Mouse (Mus musculus) spleen, postnatal 10 days (tissue): ENCODE measurements around the gene Chchd1.
"Not testable (repeated sequence)": the region's sequence is repeated elsewhere in the genome, so short reads cannot be mapped to it uniquely, and the experiment has no call there.

Experiments used
- DNase-seq, 2 experiments: peaks; one replicate each; pipeline ENCODE4 v3.0.0; 2021 to 2022; ENCODE audit warnings: low spot score in 2 of 2

Gene Chchd1

GRCm38 (mm10) chr14:20689009-20689408, 13.8 kb upstream of the Chchd1 start:
- DNase-seq, result no peak

GRCm38 (mm10) chr14:20691772-20692171, 11.0 kb upstream of the Chchd1 start:
- no peak for DNase-seq

- no peak for DNase-seq
Measured at GRCm38 (mm10) chr14:20693589-20694101, 9.2 kb upstream of the Chchd1 start.

GRCm38 (mm10) chr14:20694185-20694883, 8.5 kb upstream of the Chchd1 start:
- DNase-seq, result no peak

GRCm38 (mm10) chr14:20694884-20695760, 7.7 kb upstream of the Chchd1 start, which contains the start of gene Fut11:
Fut11 (plus strand) TSS chr14:20694968.
- DNase-seq, result peak; percentile 83 to 88

GRCm38 (mm10) chr14:20695761-20696520, 6.9 kb upstream of the Chchd1 start:
- DNase-seq, result peak in 1 of 2 experiments; percentile 52

- peak in 1 of 2 experiments; percentile 65 for DNase-seq
Measured at GRCm38 (mm10) chr14:20696986-20697385, 5.8 kb upstream of the Chchd1 start.

- DNase-seq, result no peak
Measured at GRCm38 (mm10) chr14:20698515-20698914, 4.3 kb upstream of the Chchd1 start.

GRCm38 (mm10) chr14:20700362-20700761, 2.4 kb upstream of the Chchd1 start:
- no peak for DNase-seq

- no peak for DNase-seq
Measured at GRCm38 (mm10) chr14:20701554-20701953, 1.3 kb upstream of the Chchd1 start.

GRCm38 (mm10) chr14:20702096-20702740, 588 bp upstream of the Chchd1 start:
- no peak for DNase-seq

- not testable (repeated sequence) for DNase-seq
Measured at GRCm38 (mm10) chr14:20703461-20703860, 655 bp downstream of the Chchd1 start.

GRCm38 (mm10) chr14:20707201-20708190, 4.7 kb downstream of the Chchd1 start, which contains the start of gene Zswim8:
Zswim8 (plus strand) TSS chr14:20707552.
- DNase-seq, result peak; percentile 83 to 88

GRCm38 (mm10) chr14:20708239-20708638, 5.4 kb downstream of the Chchd1 start:
- no peak for DNase-seq

GRCm38 (mm10) chr14:20713832-20714231, 11.0 kb downstream of the Chchd1 start:
- no peak for DNase-seq

GRCm38 (mm10) chr14:20718443-20718842, 15.6 kb downstream of the Chchd1 start:
- no peak for DNase-seq

GRCm38 (mm10) chr14:20719767-20720166, 17.0 kb downstream of the Chchd1 start:
- DNase-seq, result no peak

- no peak for DNase-seq
Measured at GRCm38 (mm10) chr14:20721371-20721770, 18.6 kb downstream of the Chchd1 start.

GRCm38 (mm10) chr14:20723006-20723405, 20.2 kb downstream of the Chchd1 start:
- DNase-seq, result no peak

- peak; percentile 60 to 75 for DNase-seq
Measured at GRCm38 (mm10) chr14:20724043-20724442, 21.2 kb downstream of the Chchd1 start.
